9 mouse cellular contexts compared by ENCODE assay signal in genomic region chr15:78785961-78786360, GRCm38 (mm10). TPM values are rescaled to one million over a fixed set of nuclear protein-coding genes. Genes with fewer than 3 reads are reported as not detected.
DNase-seq lines count a peak whose midpoint lies in the region; ATAC-seq lines count a peak whose summit lies in the region.
"Had no signal": no experiment of that assay in that cellular context is flagged by ENCODE, and none has a peak within 500 bp of the region (broad histone marks: within the 10 kb centered on the region; RNA-seq: fewer than 3 reads in every experiment).

No protein-coding gene starts in this region.

- H3K27me3 ChIP-seq in heart, embryonic 10.5 days (ENCODE audit: insufficient read depth, poor library complexity, severe bottlenecking): peaks cover 7% of the 10 kb centered on the region; the same call in 1 of the 2 replicates

- H3K9me3 ChIP-seq in heart, embryonic 10.5 days: no peaks in the 10 kb centered on the region

- H3K4me3 ChIP-seq in heart, embryonic 10.5 days: no peak overlapping the region

- no peak for ATAC-seq in monocyte, adult 5-6 weeks (replicated peaks; ENCODE audit: insufficient number of reproducible peaks, low FRiP score, low TSS enrichment, poor library complexity, severe bottlenecking)

- H3K27ac ChIP-seq in heart, embryonic 10.5 days: peak overlapping the region; percentile 72

- peaks cover 57% of the 10 kb centered on the region for H3K4me1 ChIP-seq in heart, embryonic 10.5 days

- H3K36me3 ChIP-seq in heart, embryonic 10.5 days: peaks cover 4% of the 10 kb centered on the region; the same call in 1 of the 2 replicates

- DNase-seq in retina, postnatal 1 day: peak; percentile 40
- DNase-seq in retina, embryonic 14.5 days (ENCODE audit: low spot score): no peak
- DNase-seq in heart, embryonic 10.5 days (ENCODE audit: low spot score): no peak
- peak; percentile 76 for DNase-seq in kidney, adult 9 months
- peak; percentile 81 to 93 for DNase-seq in lung, postnatal 4 days
- DNase-seq in layer of hippocampus, adult 9-10 months (ENCODE audit: low spot score): no peak
- DNase-seq in spleen, adult 18-20 months: no peak

- 15% methylated on average over 7 of the region's 7 CpGs for WGBS in heart, embryonic 10.5 days

RNA-seq across cellular contexts. Expression of gene Mfng, which starts 12.7 kb away (rescaled TPM):
- polyA plus RNA-seq in heart, embryonic 10.5 days (2016; fragmentation: Nextera tagmentation; extraction: Ambion mirVana): 5.5 and 10.3 TPM in 2 replicates
- 19.9 to 42.9 TPM (median 22.6 TPM) in 3 replicates for total RNA-seq in monocyte, adult 5-6 weeks (2017)

RNA-seq across cellular contexts. Expression of gene Card10, which starts 16.9 kb away (rescaled TPM):
- 3.5 and 4.0 TPM in 2 replicates for polyA plus RNA-seq in heart, embryonic 10.5 days (2016; fragmentation: Nextera tagmentation; extraction: Ambion mirVana)
- 0.21 to 3.7 TPM (median 2.1 TPM) in 3 replicates for total RNA-seq in monocyte, adult 5-6 weeks (2017)
- total RNA-seq: hematopoietic stem cell, adult 5-6 weeks had no signal

RNA-seq across cellular contexts. Expression of gene Cdc42ep1, which starts 56.5 kb away (rescaled TPM):
- polyA plus RNA-seq in heart, embryonic 10.5 days (2016; fragmentation: Nextera tagmentation; extraction: Ambion mirVana): 35.1 and 37.3 TPM in 2 replicates
- 0.29 to 1.2 TPM (median 0.75 TPM) in 3 replicates for total RNA-seq in monocyte, adult 5-6 weeks (2017)
- total RNA-seq: hematopoietic stem cell, adult 5-6 weeks had no signal

Comparison
In these comparisons a context has a peak if more than half of its experiments do, and no peak if none do; other contexts are left out.
1. DNase-seq: peak in retina, postnatal 1 day (single experiment), kidney, adult 9 months (single experiment) and lung, postnatal 4 days (2 of 2); none in retina, embryonic 14.5 days (single experiment), heart, embryonic 10.5 days (single experiment), layer of hippocampus, adult 9-10 months (single experiment) and spleen, adult 18-20 months (0 of 2).